Mouse (Mus musculus) gastrocnemius, postnatal 14 days (tissue): ENCODE measurements around the gene Mdh1. TPM values are rescaled to one million over a fixed set of nuclear protein-coding genes. Genes with fewer than 3 reads are reported as not detected.

Experiments used
- DNase-seq: peaks from one replicate; pipeline ENCODE4 v3.0.0; 2021; ENCODE audit warnings: mixed read lengths
- intact Hi-C: fragments of 180-260 bp; cut with DNase I; formaldehyde crosslinking; loops from one replicate; pipeline ENCODE4 v1.15.1; 2025; ENCODE audit warnings: low total_unique reads
- long read RNA-seq, 2 experiments: library from polyadenylated mRNA; stranded (forward); transcript quantifications; one replicate each; pipeline ENCODE4 v2.0.0; 2021
- total RNA-seq, 2 experiments: library from RNA; stranded (reverse); gene quantifications; 2 replicates each; pipeline ENCODE4 v1.2.3; 2021

The Mdh1 gene
- 100 to 1,000 TPM; 459 to 595 TPM for total RNA-seq
- long read RNA-seq, experiment 1, transcript Mdh1-201 (9 exons, 2,122 nt) = major isoform, 519 of 550 reads
- long read RNA-seq, experiment 1, partial matches to known transcripts = 23 of 550 reads
- long read RNA-seq, experiment 1, other reads (novel, unspliced or antisense) = 8 of 550 reads
- long read RNA-seq, experiment 2, transcript Mdh1-201 (9 exons, 2,122 nt) = major isoform, 598 of 622 reads
- long read RNA-seq, experiment 2, partial matches to known transcripts = 19 of 622 reads
- long read RNA-seq, experiment 2, other reads (novel, unspliced or antisense) = 5 of 622 reads

GRCm38 (mm10) chr11:21571700-21572381 lies at the start of gene Mdh1, which contains the start of gene Wdpcp:
Gene Mdh1 (minus strand): TSS chr11:21572367.
Gene Wdpcp (plus strand): TSS chr11:21572235.
- intact Hi-C loops = no loop called here
- peak; percentile 94 for DNase-seq

- no peak for DNase-seq
- intact Hi-C loops = no loop called here
Measured at GRCm38 (mm10) chr11:21615915-21616314, 43.7 kb upstream of the Mdh1 start.

- intact Hi-C loops = no loop called here
- no peak for DNase-seq
Measured at GRCm38 (mm10) chr11:21602497-21602896, 30.3 kb upstream of the Mdh1 start.

DNA sequence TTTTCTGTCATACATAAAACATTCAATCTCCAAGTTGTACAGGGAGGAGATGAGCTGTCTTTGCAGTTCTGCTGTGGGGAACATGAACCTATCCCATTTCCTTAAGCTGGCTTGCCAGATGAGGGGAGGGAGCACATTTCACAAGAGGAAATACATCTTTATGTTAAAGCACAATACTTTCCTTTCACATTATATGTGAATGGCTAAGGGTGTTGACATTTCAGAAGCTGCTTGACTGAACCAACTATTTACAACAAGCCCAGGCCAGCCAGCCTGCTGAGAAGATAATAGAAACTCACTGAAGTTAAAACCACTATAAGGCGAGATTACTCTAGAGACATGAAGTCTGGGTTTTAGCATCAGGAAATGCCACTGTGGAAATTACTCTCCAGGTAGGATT lies 11.1 kb upstream of the Mdh1 start:
- intact Hi-C loops = no loop called here
- no peak for DNase-seq

- DNase-seq = no peak
- intact Hi-C loops = no loop called here
Measured at GRCm38 (mm10) chr11:21581472-21581871, 9.3 kb upstream of the Mdh1 start.

DNA sequence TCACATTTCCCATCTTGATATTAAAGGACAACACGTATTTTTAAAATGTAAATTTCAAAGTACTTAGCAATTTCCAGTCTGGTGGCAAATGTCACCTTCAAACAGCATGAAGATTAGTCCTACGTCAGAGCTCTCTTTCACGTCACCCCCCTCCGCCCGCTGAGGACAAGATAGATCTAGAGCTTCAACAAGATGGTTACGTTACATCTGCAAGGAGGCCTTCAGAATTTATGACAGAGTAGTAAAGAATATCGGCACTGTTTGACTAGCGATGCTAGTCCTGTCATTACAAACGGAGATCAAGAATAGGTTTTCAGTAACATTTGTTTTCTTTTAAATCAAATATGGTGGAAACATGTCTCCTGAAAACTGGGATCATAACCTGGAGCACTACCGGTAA lies 1.2 kb downstream of the Mdh1 start:
- intact Hi-C loops = no loop called here
- DNase-seq = no peak

DNA sequence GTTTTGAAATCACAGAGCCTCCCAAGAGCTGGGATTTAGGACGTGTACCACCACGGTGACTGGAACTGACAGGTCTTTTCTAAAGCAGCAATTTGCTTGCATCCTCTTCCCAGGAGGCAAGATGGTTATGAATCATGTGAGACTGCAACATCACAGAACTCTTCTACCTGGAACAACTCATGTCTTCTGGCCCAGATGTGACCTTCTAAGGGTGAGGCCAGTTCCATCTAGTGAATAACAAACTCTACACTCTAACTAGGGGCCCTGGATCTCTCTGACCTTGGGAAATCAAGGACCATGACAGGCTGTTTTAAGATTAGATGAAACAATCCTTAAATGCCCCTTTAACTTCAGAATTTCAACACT lies 2.1 kb downstream of the Mdh1 start:
- intact Hi-C loops = no loop called here
- DNase-seq = no peak

DNA sequence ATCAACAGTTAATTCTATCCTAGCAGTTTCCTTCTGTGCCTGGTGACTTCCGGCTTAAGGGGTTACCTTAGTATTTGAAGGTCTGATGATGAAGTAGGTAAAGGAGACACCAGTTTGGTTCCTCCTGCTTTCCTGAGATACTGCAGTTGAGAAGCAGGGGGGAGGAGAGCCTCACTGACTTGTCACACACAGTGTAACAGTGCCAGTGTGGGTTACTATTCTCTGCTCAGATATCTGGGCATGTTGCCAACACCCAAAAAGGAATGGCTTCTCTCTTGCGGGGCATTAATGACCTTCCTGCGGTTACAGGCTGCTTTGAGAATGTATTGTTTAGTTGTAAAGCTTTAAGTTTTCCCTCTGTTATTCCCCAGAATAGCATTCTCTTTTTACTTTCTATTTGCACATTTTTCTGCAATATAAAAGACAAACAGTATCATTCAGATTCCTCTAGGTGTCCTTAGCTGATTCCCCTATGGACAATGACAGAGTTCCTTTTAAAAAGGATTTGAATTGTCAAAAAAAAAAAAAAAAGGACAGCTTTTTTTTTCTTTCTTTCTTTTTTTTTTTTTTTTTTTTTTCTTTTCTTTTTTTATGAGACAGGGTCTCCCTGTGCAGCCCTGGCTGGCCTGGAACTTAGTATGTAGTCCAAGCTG lies 2.6 kb downstream of the Mdh1 start:
- intact Hi-C loops = no loop called here
- no peak for DNase-seq

- intact Hi-C loops = no loop called here
- no peak for DNase-seq
Measured at GRCm38 (mm10) chr11:21569002-21569401, 3.2 kb downstream of the Mdh1 start.

GRCm38 (mm10) chr11:21567733-21568132 lies 4.4 kb downstream of the Mdh1 start:
- DNase-seq = no peak
- intact Hi-C loops = no loop called here

GRCm38 (mm10) chr11:21566934-21567333 lies 5.2 kb downstream of the Mdh1 start:
- intact Hi-C loops = no loop called here

GRCm38 (mm10) chr11:21564681-21565405 lies 7.3 kb downstream of the Mdh1 start:
- intact Hi-C loops = no loop called here
- DNase-seq = no peak

More at GRCm38 (mm10) chr11:21566934-21567333, 5.2 kb downstream of the Mdh1 start:
- no peak for DNase-seq

- no peak for DNase-seq
- intact Hi-C loops = no loop called here
Measured at GRCm38 (mm10) chr11:21563617-21564325, 8.4 kb downstream of the Mdh1 start.

- intact Hi-C loops = no loop called here
- DNase-seq = no peak
Measured at GRCm38 (mm10) chr11:21561347-21561746, 10.8 kb downstream of the Mdh1 start.

- no peak for DNase-seq
- intact Hi-C loops = no loop called here
Measured at GRCm38 (mm10) chr11:21559727-21560126, 12.4 kb downstream of the Mdh1 start.

GRCm38 (mm10) chr11:21552049-21552448 lies 20.1 kb downstream of the Mdh1 start:
- no peak for DNase-seq
- intact Hi-C loops = no loop called here

DNA sequence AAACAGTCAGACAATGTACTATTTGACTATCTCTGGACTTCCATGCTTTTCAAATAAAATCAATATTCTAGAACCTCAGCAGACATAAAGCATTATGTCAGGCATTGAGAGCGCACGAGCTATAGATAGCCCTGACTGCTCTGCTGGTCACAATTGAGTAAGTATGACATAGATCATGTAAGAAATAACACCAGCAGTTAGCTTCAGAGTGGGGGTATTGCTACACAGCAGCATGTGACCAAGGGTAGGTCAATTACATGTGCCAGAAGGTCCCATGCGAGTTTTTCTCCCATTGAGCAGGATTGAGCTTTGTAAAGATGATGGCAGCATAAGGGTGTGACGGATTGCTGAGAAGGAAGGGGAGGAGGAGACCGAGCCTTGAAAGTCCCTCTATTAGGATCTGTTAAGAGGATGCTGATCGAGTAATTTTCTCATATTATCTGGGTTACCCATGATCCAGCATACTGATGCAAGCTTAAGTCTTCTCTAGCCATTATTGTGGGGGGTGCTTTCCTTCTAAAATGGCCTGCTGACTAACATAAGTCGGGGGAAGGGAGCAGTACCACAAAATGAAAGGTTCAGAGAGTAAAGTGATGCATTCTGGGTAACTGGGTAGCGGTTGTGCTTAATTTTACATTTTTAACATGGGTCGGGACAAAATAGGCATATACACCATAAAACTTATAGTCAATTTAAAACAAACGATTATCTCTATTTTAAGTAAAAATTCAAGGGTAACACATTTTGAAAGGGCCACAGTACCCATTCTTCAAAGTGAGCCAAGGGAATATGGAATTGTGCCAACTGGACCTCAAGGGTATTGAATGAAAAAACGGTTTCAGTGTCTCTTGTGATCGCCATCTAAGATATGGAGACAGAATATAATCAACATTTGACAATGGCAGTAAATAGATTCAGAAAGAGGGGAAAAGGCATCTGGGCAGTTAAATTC lies 21.7 kb downstream of the Mdh1 start:
- intact Hi-C loops = no loop called here
- no peak for DNase-seq

DNA sequence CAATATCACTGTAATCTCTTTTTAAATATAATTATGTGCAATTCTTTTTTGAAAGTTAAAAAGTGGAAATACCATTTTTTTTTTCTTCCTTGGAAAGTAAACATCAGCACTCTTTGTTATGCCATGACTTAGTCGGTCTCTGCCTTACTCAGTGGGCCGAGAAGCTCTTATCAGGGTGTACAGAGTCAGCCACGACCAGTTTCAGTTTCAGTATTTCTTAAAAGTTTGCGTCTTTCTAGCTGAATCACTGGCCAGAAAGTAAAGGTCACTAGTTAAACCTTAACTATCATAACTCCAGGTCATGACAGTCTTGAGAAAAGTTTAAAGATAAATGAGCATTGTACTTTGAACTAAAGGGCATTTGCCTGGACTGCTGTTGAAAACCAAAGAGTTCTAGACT lies 22.4 kb downstream of the Mdh1 start:
- intact Hi-C loops = no loop called here
- no peak for DNase-seq
